Mouse (Mus musculus) retina, postnatal 1 day (tissue): ENCODE measurements around the gene Kif5a.

Experiments
- DNase-seq: peaks from one replicate; pipeline ENCODE4 v3.0.0-alpha.2; 2012

Gene Kif5a

DNA sequence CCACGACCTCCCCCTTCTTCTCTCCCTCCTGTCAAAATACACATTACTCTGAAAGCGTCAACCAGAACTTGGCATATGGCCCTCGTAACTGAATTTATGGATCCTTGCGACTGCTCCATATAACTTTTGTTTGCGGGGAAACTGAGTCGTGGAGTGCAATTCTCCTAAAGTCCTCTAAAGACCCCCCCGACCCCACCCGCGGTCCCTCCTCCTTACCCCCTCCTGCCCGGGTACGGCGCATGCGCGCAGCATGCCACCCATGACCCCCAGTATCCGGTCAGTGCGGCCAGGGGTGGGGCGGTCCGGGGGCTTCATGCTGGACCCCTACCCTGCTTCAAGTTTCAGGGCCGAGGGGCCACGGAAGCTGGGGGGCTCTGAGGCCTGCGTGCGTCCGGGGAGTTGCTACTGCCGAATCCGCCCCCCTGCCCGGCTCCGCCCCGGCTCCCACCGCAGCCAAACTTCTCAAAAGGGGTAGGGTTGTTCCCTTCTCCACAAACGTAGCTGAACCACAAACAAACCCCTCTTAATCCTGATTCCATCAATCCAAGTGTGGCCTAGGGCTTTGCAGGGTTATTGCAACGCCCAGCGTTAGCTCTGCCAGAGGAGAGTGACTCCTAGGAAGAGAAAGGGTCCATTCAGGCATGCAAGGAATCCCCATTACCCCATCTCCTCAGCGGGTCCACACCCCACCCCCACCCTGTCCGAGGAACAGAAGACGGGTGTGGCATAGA is 73.3 kb downstream of the Kif5a start, which contains the start of gene Arhgef25:
Gene Arhgef25, minus strand, starts transcription at position 433 of the 731 bp plus-strand sequence.
- DNase-seq: peak; percentile 55

DNA sequence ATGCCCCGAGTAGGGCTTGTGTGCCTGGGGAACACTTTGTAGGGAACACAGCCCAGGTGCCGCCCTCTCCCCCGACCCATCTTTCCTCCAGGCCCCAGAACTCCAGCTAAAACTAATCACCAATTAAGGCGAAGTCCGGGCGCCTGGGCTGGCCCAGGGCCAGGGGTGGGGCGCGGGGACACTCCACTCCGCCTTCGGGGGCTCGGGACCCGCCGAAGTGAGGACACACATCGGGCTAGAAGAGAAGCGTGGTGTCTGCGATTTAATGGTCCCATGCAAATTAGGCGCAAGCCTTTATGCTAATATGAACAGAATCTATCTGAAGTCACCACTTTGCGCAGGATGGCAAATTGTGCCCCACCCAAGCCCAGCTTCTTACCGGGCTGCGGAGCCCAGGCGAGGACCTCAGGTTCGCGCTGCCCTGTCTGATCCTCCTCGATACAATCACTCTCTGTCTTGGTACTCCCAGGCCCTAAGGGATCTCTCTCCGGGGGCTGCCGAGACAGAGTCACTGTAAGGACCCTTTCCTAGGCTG is 74.0 kb downstream of the Kif5a start:
- peak; percentile 73 for DNase-seq

DNA sequence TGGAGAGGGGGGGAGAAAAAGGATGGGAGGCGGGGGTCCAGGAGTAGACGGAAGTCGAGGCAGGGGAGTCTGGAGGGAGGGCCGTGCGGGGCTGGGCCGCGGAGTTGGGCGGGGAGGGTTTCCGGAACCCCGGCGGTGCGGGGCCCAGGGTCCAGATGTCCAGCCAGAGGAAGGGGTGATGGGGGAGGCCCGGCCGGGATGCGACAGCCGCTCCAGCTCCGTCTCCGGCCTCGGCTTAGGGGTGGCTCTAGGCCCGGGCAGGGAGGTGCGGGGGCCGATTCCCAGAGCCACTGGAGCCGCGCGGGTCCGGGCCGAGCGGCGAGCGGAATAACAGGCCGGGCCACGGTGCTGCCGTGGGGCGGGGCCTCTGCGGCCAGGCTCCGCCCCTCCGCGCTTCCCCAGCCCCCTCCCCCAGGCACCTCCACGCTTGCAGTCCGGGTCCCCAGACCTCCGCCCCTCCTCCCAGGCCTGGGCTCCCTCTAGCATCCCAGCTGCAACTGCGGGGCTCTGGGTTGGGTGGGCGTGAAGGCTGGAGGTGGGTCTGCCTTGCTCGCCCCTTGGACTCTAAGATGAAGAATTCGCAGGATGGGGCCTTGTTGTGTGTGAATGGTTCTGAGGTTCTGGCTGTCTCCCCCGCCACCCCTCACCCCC is 74.6 kb downstream of the Kif5a start:
- DNase-seq: peak; percentile 85

DNA sequence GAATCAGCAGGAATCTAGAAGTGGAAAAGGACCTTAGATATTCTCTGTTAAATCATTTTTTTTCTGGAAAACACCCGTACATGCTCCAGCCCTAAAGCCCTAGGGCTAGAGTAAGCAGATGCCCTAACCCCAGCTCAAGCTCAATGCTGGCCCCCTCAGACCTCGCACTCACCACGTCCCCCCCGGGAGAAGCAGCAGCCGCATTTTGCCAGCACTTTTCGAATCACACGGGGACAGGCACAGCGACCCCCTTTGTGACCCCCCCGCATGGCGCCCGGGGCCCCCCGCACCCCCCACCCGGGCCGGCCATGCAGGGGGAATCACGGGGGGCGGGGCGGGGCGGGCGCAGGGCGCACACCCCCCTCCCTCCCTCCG is 75.1 kb downstream of the Kif5a start:
- no peak for DNase-seq

DNA sequence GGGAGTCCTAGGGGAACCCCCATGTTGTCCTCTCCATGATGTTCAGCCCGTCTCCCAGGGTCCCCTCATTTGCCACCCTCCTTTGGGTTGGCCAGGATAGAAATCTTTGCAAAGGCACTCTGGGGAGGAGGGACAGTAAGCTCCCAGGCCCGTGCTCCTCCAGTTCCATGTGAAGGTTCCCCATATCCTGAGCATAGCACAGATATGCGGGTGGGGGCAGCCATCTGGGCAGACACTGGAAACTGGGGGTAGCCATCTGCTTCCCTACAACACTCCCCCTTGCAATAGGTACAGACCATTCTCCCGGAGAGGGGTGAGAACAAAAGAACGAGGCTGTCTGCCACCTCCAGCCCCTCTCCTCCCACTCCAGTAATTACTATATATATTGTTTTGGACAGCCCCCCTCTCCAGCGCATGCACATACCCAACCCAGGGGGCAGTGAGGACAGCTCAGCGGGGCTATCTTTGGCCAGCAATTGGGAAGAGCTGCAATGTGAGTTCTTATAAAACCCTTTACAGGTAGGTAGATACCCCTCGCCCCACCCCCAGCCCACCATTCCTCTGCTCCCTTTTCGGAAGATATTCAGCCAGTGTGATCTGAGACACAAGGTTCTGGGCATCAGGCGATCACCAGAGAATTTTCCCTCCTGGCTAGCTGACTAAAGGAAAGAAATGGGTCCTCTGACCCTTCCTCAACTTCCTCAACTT is 75.6 kb downstream of the Kif5a start:
- peak; percentile 32 for DNase-seq

DNA sequence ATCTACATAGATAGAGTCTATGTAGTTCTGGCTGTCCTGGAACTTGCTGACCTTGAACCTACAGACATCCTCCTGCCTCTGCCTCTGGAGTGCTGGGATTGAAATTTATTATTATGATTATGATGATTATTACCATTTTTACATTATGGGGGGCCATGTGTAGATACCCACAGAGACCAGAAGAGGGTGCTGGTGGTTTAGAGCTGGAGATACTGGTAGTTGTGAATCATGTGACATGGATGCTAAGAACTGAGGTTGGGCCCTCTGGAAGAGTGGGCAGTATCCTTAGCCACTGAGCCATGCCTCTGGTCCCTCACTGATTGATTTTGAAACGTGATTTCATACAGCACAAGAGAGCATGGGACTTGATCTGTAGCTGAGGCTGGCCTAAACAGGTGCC is 76.7 kb downstream of the Kif5a start:
- no peak for DNase-seq

DNA sequence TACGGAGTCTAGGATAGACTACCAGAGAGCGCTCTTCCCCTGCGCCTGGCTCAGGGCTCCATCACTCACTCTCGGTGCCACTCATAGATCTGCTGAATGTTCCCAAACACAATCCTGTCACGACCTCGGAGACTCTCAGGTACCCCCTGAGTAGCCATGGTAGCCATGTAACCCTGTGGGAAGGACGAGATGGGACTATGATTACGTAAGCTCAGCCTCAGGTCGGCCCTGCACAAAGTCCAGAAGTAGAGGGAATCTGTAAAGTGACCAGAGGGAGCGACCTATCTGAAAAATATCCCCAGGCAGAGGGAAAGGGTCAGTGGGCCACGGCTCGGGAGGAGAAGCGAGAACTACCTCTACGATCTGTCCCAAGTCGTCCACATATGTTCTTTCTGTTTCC is 77.6 kb downstream of the Kif5a start:
- no peak for DNase-seq

DNA sequence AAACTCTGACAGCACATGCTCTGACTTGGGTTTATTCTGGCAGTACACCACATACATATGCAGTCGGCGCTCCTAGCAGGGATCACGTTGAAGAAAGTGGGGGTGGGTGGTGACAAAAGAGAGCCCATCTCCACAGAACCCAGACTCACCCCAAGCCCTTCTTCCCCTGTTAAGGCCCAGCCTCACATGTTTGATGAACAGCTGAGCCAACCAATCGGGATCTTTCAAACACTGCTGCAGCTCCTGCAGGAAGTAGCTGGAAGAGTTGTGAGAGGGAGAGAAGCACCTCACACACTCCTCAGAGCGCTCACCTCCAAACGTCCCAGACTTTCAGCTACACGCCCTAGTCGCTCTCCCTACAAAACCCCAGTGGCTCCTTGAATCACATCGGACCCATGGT is 78.0 kb downstream of the Kif5a start:
- peak; percentile 82 for DNase-seq

DNA sequence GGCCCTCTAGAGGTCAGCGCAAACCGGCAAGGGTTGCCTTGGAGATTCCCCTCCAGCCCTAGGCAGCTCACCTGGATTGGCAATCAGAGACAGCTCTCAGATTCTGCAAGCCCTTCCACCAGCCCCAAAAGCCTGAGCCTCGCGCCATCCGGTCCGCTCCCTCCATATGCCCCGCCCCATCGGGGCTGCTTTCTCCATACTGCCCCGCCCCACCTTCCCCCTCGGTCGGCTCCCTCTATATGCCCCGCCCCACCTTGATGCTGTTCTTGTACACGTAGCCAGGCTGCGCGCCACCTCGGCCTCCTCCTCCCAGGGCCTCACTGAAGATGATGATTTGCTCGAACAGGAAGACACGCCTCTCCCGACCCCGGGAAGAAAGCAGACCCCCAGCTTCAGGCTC is 79.4 kb downstream of the Kif5a start:
- peak; percentile 36 for DNase-seq

DNA sequence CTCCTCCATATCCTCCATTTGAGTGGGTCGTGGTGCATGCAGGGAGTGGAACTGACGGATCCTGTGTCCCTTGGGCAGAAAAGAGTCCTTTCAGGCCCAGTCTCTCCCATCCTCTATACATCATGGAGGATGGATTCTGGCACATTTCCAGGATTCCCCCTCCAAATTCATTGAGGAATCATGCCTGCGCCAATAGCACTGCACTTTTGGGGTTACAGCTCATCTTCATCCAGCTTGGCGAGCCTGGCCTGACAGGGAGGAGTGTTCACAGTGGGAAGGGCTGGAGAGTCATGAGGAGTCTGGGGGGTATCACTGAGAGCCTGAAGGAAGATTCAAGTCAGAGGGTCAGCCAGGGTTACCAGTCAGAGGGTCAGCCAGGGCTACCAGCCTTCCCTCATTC is 80.5 kb downstream of the Kif5a start:
- no peak for DNase-seq

DNA sequence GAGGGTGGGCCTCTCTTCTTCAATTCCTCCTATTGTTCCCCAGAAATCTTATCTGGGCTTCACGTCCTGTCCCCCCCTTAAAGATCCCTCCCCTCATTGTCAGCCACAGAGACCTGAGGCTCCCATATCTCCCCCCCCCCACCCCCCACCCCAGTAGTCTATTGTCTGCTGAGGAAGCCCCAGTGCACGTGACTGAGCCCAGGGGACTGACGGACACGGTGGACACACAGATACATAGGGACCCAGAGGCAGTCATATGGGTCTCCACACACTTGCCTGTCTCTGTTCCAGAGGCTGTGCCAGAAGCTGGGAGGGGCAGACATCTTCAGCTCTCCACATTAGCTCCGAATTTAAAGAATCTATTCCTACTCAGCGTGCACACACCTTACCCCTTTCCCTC is 81.6 kb downstream of the Kif5a start:
- DNase-seq: no peak

DNA sequence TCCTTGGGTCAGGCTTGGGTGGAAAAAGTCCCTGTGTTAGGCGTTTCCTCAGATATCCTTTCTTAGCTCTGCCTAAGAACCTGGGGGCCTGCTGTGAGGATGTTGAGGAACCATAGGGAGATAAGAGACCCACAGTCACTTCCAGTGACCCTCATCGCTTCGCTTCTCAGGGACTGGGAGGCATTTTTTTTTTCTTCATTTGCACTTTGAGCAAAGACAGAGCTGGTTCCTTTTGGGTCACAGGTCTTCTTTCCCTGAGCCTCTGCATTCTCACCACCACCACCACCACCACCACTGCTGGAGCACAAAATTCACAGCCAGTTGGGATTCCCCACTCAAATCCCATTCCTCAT is 82.5 kb downstream of the Kif5a start:
- no peak for DNase-seq

DNA sequence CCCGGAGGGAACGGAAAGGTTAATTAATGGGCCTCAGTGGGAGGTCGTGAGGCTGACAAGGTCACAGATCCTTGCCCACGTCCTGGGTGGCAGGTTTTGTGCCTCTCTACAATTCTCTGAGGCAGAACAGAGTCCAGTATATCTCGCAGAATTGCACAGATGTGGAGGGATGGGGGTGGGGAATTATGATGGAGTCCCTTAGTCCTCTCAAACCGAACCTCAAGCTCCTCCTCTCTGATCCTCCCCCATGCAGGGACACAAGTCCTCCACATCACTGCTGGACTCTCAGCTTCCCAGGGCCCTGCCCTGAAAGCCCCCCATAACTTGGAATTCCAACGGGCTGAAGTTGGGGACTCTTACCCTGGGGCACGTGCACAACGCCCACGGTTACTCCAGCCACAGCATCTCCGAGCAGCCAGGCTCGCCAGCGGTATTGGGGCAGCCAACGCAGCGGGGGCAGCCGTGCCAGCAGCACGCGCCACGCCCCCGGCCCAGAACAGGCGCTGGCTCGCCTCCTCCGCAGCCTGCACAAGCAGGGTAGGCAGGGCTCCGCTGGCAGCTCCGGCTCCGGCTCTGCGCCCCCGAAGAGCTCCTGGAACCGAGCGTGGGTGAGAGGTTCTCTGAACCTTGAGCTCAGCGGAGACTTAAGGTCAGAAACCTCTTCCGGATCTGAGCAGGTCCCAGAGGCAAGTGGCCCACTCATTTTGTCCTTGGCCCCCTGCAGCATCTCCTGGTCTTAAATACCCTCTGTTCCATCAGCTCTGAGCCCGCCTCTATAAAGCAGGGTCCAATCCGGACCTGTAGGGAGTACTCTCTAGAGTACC is 83.1 kb downstream of the Kif5a start, which contains the start of gene Slc26a10:
Gene Slc26a10, minus strand, starts transcription at position 775 of the 824 bp plus-strand sequence.
- peak; percentile 42 for DNase-seq

DNA sequence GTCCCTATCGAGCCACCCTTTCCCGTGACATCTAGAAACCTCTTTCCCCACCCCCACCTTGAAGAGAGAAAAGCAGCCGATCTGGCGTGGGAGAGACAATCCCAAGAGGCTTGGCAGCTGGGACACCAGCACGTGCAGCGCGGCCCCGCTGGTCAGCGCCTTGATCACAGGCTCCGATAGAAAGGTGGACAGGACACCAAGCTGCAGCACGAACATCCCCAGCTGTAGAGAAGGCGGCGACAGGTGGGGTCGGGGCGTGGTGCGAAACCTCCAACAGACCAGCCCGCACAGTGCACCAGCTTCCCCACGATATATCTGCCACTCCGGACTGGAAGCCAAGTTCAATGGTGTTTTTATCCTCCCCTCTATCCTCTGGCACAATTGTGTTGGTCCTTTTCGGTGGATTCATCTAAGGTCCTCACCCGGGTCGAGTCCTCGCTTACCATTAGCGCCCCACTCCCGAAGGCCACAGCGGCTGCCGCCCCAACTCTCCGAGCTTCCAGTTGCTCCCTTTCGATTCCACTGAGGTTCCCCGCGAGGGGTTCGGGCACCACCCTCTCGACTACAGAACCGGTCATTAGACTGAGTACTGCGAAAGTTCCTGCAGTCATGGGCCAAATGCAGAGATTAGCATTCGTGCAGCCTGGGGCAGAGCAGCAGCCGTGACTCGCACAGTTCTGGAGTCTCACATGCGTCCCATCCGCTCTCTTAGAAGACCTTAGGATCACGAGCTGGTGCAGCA is 84.7 kb downstream of the Kif5a start:
- peak; percentile 32 for DNase-seq

DNA sequence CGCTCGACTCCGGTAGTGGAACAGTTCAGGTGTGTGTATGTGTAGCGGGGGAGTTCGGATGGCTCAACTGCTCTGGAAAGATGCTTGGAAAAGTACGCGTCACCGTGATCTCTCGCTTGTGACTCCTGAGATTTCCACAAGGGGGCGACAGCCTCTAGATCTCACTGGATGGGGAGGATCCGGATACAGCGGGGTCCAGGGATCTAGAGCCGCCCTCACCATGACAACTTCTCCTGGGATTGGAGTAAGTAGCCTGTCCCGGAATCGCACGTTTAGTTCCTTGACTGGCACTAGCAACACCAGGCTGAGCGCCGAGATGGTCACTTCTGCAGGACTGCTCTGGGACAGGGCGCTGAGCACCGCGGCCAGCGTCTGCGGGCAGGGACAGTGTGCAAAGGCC is 85.4 kb downstream of the Kif5a start:
- peak; percentile 92 for DNase-seq

DNA sequence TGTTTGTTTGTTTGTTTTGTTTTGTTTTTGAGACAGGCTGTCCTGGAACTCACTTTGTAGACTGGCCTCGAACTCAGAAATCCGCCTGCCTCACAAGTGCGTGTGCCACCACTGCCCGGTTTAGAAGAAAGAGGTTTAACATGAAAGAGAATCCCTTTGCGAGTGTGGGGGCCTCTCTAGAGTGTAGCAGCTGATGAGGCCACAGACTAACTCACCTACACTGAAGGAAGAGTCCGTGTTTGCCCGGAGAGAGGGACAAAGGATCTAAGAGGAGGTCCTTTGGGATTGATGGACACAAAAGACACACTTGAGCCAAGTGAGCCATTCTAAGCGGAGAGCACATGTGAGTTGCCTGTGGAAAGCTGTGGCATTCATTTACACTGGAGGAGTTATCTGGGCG is 85.9 kb downstream of the Kif5a start:
- no peak for DNase-seq

DNA sequence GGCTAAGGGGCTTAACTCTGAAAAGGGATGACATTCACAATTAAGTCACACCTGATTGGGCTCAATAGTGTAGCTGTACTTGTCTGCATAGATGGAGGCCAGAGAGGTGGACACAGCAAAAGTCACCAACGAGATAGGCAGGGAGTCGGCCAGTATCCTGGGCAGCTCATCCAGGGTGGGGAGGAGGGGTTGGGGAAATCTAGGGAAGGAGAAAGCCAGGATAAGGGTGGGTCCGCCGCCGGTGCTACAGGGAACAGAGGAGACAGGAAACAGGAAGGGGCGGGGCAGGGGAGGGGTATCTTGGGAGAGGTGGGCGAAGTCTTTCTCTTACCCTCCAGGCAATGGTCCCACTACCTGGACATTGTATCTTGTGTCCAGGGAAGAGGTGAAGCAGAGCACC is 86.4 kb downstream of the Kif5a start:
- no peak for DNase-seq

DNA sequence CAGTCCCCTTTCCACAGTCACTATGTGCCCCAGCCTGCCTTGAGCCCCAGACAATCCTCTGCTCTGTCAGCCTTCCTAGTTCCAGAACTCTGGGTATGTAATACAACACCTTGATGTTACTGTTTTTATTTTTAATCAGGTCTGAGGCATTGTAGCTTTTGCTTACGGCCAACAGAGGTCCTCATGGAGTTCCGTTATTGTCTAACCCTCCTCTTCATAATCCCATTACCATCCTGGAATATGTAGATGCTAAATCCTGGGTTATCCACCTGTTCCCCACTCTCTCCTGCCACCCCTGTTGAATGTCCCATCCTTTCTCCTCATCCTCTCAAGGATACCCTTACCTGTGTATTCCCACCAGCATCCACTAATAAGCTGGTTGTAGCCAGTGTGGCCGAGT is 86.9 kb downstream of the Kif5a start:
- DNase-seq: no peak
